Mouse (Mus musculus): ENCODE measurements around the gene Cdh15.

The Cdh15 gene

GRCm38 (mm10) chr8:122847829-122848561 is at the start of gene Cdh15:
Gene Cdh15 (plus strand): TSS chr8:122847966.
- DNase-seq (ENCODE audit: low read depth) = peak; percentile 53

GRCm38 (mm10) chr8:122803906-122804761 is 43.6 kb upstream of the Cdh15 start:
- DNase-seq (ENCODE audit: low read depth) = no peak

GRCm38 (mm10) chr8:122805349-122805748 is 42.4 kb upstream of the Cdh15 start:
- no peak for DNase-seq (ENCODE audit: low read depth)

- DNase-seq (ENCODE audit: low read depth) = no peak
Measured at GRCm38 (mm10) chr8:122806956-122807538, 40.7 kb upstream of the Cdh15 start.

- DNase-seq (ENCODE audit: low read depth) = no peak
Measured at GRCm38 (mm10) chr8:122807907-122808306, 39.9 kb upstream of the Cdh15 start.

- DNase-seq (ENCODE audit: low read depth) = no peak
Measured at GRCm38 (mm10) chr8:122810376-122810775, 37.4 kb upstream of the Cdh15 start.

- DNase-seq (ENCODE audit: low read depth) = no peak
Measured at GRCm38 (mm10) chr8:122811870-122812494, 35.8 kb upstream of the Cdh15 start.

GRCm38 (mm10) chr8:122812610-122813250 is 35.0 kb upstream of the Cdh15 start:
- DNase-seq (ENCODE audit: low read depth) = no peak

GRCm38 (mm10) chr8:122814608-122815007 is 33.2 kb upstream of the Cdh15 start:
- DNase-seq (ENCODE audit: low read depth) = no peak

GRCm38 (mm10) chr8:122816965-122817364 is 30.8 kb upstream of the Cdh15 start:
- no peak for DNase-seq (ENCODE audit: low read depth)

GRCm38 (mm10) chr8:122817724-122818496 is 29.9 kb upstream of the Cdh15 start:
- DNase-seq (ENCODE audit: low read depth) = no peak

GRCm38 (mm10) chr8:122819776-122820175 is 28.0 kb upstream of the Cdh15 start:
- no peak for DNase-seq (ENCODE audit: low read depth)

- DNase-seq (ENCODE audit: low read depth) = no peak
Measured at GRCm38 (mm10) chr8:122824571-122824970, 23.2 kb upstream of the Cdh15 start.

GRCm38 (mm10) chr8:122824986-122825385 is 22.8 kb upstream of the Cdh15 start:
- DNase-seq (ENCODE audit: low read depth) = no peak

- no peak for DNase-seq (ENCODE audit: low read depth)
Measured at GRCm38 (mm10) chr8:122825408-122825807, 22.4 kb upstream of the Cdh15 start.

GRCm38 (mm10) chr8:122829396-122829795 is 18.4 kb upstream of the Cdh15 start:
- no peak for DNase-seq (ENCODE audit: low read depth)

- DNase-seq (ENCODE audit: low read depth) = peak; percentile 93
Measured at GRCm38 (mm10) chr8:122830349-122831061, 17.3 kb upstream of the Cdh15 start.

- DNase-seq (ENCODE audit: low read depth) = no peak
Measured at GRCm38 (mm10) chr8:122834416-122834815, 13.3 kb upstream of the Cdh15 start.

- peak; percentile 84 for DNase-seq (ENCODE audit: low read depth)
Measured at GRCm38 (mm10) chr8:122834971-122835370, 12.8 kb upstream of the Cdh15 start.

GRCm38 (mm10) chr8:122836199-122836598 is 11.6 kb upstream of the Cdh15 start:
- no peak for DNase-seq (ENCODE audit: low read depth)

Data from c-Kit-positive CD71-negative TER-119-negative erythroid progenitor cells, embryonic 14.5 days (primary cell).